Mouse (Mus musculus) thymus, postnatal 10 days (tissue): ENCODE results near the gene Lcat.

Source experiments
- DNase-seq, 2 experiments: peaks; one replicate each; pipeline ENCODE4 v3.0.0; 2021; ENCODE audit warnings: low spot score in 2 of 2

Lcat gene

DNA sequence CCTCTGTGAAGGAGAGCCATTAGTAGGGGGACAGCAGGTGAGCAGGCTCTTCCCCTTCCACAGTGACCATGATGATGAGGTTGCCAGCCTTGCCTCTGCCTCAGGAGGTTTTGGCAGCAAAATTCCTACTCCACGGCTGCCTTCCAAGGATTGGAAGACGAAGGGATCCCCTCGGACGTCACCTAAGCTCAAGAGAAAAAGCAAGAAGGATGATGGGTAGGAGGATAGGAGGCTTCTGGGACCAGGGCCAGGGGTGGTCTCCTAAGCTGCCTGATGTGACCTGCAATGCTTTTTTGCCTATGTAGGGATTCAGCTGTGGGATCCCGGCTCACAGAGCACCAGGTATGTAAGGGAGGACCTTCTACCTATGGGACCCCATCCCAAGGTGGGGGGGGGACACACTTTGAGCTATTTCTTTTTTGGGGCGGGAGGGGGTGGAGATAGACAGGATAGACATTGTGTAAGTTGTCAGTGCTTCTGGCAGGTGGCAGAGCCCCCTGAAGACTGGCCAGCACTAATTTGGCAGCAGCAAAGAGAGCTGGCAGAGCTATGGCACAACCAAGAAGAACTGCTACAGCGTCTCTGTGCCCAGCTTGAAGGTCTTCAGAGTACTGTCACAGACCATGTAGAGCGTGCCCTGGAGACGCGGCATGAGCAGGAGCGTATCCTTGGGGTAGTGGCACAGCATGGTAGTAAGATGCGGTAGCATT is 53.3 kb downstream of the Lcat start:
- no peak for DNase-seq
